Mouse (Mus musculus) erythroblast, embryonic 14.5 days (primary cell): Measurements from ENCODE around the gene Otos. TPM values are rescaled to one million over a fixed set of nuclear protein-coding genes. Genes with fewer than 3 reads are reported as not detected.

Experiments
- H3K27me3 ChIP-seq: 2 replicates; pipeline ENCODE4 v1.6.1; 2012; ENCODE audit warnings: inconsistent platforms; ENCODE audit not compliant: control insufficient read depth
- H3K36me3 ChIP-seq: 2 replicates; pipeline ENCODE4 v1.6.1; 2012; ENCODE audit warnings: mild to moderate bottlenecking, inconsistent platforms; ENCODE audit not compliant: control insufficient read depth
- H3K4me1 ChIP-seq: 2 replicates; pipeline ENCODE4 v1.6.1; 2012; ENCODE audit warnings: inconsistent platforms; ENCODE audit not compliant: control insufficient read depth
- H3K4me3 ChIP-seq: replicated peaks from 2 replicates; pipeline ENCODE3; 2012; ENCODE audit warnings: moderate library complexity, mild to moderate bottlenecking, inconsistent platforms
- H3K9me3 ChIP-seq: 2 replicates; pipeline ENCODE4 v1.6.1; 2012; ENCODE audit warnings: low read length, inconsistent platforms, mixed read lengths; ENCODE audit not compliant: control insufficient read depth
- GATA1 ChIP-seq: IDR thresholded peaks from 2 replicates; pipeline ENCODE4 v1.6.1; 2012; ENCODE audit warnings: low read length, inconsistent platforms, mixed read lengths
- TAL1 ChIP-seq: IDR thresholded peaks from 3 replicates; pipeline ENCODE4 v1.6.1; 2012; ENCODE audit warnings: low read length, inconsistent platforms, mixed read lengths
- polyA plus RNA-seq: library from polyadenylated mRNA; stranded (reverse); fragments of >175 nt; gene quantifications from 2 replicates; pipeline ENCODE4 v1.2.3, GENCODE M21; 2012

Otos gene
- polyA plus RNA-seq, 1 experiment, result 0.07 TPM

DNA sequence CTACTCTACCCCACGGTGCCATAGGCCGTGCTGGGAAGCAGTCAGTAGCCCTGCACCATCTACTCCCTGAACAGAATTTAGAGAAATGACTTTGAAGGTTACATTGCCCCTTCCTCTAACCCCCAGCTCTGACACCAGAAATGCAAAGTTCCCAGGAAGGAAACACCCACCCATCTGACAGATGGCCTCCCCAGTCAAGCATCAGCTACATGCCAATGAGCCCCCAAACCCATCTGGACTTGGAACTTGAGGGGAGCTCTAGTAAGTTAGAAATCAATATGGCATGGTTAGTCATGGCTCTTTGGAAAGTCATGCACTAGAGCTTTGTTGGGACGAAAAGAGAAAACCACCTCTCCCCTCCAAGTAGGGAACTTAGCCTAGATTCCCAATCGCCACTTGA lies 9.9 kb downstream of the Otos start:
- Histone ChIP-seq H3K36me3 (peaks cover 43% of the 10 kb centered on the region), H3K9me3 (no peaks in the 10 kb centered on the region), H3K4me1 (peaks cover 26% of the 10 kb centered on the region), H3K4me3 (no peak overlapping the region), H3K27me3 (no peaks in the 10 kb centered on the region)
- TF ChIP-seq TAL1, result no peak
- TF ChIP-seq GATA1, result no peak

DNA sequence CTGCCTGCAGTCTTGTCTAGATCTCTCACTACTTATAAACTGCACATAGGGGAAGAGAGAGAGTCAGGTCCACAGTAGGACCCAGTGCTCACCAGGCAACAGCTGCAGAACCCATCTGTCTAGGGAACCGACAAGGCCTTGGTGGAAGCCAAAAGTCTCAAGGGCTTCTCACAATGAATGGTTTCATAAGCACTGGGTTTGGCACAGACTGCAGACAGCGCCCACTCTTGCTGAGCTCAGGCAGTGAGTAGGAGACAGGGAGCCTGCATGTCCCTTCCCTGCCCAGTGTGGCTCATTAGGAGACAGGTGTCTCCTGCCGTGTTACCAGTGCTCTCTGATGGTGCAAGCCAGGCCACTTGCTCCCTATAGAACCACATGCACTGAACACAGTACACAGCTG lies 10.5 kb downstream of the Otos start:
- TF ChIP-seq TAL1 (no peak), GATA1 (no peak)
- peaks cover 43% of the 10 kb centered on the region for H3K36me3 ChIP-seq

GRCm38 (mm10) chr1:92637501-92638172 lies 11.0 kb downstream of the Otos start:
- H3K36me3 ChIP-seq, result peaks cover 43% of the 10 kb centered on the region
- H3K4me3 ChIP-seq, result no peak overlapping the region
- peaks cover 24% of the 10 kb centered on the region for H3K4me1 ChIP-seq
- no peaks in the 10 kb centered on the region for H3K9me3 ChIP-seq
- TF ChIP-seq GATA1, result no peak
- no peak for TF ChIP-seq TAL1
- H3K27me3 ChIP-seq, result no peaks in the 10 kb centered on the region

More for the DNA sequence above, 10.5 kb downstream of the Otos start:
- Histone ChIP-seq H3K4me3 (no peak overlapping the region), H3K4me1 (peaks cover 24% of the 10 kb centered on the region), H3K9me3 (no peaks in the 10 kb centered on the region), H3K27me3 (no peaks in the 10 kb centered on the region)

DNA sequence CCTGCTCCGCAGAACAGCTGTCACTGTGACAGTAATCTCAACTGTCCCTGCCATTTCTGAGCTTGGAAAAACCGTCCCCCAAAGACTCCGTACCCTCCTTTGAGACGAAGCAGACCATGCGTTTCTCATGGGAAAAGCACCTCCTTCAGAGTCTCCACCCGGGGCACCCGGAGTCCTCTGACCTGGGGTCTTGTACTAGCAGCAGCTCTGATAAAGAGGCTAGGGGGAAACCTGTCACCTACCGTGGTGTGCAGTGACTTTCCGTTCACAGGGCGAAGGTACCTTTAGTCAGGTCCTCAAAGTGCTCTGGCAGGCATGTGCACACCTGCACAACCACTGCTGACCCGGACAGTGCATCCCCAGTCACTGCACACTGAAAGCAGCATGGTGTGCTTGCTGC lies 12.0 kb downstream of the Otos start:
- no peak for TF ChIP-seq GATA1
- no peak for TF ChIP-seq TAL1
- Histone ChIP-seq H3K4me3 (no peak overlapping the region), H3K9me3 (no peaks in the 10 kb centered on the region), H3K4me1 (peaks cover 18% of the 10 kb centered on the region), H3K36me3 (peaks cover 43% of the 10 kb centered on the region), H3K27me3 (no peaks in the 10 kb centered on the region)

DNA sequence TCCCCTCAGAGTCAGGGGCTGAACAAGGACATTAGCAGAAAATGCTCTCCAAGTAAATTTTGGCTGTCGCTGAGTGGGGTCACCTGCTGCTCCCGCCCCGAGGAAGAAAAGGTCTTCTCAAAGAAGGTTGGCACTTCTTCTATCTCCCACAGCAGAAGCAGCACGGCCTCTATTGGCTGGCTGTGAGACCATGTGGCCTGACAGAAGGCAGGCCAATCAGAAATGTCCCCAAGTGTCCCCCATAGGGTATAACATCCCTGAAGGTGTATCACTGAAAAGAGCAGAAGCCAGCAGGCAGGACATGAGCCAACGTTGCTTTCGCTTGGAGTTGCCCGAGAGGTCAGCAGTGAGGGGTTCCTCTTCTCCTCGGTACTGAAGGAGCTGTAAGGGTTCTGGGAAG lies 12.6 kb downstream of the Otos start:
- Histone ChIP-seq H3K27me3 (no peaks in the 10 kb centered on the region), H3K36me3 (peaks cover 43% of the 10 kb centered on the region), H3K4me1 (peaks cover 12% of the 10 kb centered on the region), H3K9me3 (no peaks in the 10 kb centered on the region), H3K4me3 (no peak overlapping the region)
- no peak for TF ChIP-seq GATA1
- no peak for TF ChIP-seq TAL1

DNA sequence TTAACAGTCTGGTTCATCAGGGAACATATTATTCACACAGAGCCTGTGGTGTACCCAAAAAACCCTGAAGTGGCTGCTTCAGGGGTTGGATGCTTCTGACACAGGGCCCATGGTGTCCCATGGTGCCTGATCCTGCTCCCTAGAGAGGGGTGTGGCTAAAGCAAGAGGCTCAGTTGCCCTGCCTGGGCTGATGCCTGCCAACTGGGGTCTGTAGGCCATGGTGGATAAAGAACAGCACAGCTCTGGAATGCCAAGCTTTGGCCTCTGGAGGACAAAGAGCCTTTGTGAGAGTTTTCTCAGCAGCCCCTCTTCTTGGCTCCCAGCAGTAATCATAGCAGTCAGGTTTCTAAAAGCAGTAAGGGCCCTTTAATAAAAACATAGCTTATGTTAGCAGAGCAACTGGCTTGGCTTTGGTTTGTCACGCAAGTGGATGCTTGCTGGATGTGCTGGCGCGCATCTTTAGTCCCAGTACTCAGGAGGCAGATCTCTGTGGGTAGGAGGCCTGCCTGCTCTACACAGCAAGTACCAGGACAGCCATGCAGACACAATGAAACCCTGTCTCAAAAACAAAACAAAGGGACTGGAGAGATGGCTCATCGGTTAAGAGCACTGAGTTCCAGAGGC lies 13.6 kb downstream of the Otos start:
- Histone ChIP-seq H3K27me3 (no peaks in the 10 kb centered on the region), H3K4me3 (no peak overlapping the region), H3K9me3 (no peaks in the 10 kb centered on the region), H3K36me3 (peaks cover 43% of the 10 kb centered on the region), H3K4me1 (peaks cover 3% of the 10 kb centered on the region)
- TF ChIP-seq TAL1 (no peak), GATA1 (no peak)

- Histone ChIP-seq H3K9me3 (no peaks in the 10 kb centered on the region), H3K4me3 (no peak overlapping the region), H3K4me1 (no peaks in the 10 kb centered on the region), H3K27me3 (no peaks in the 10 kb centered on the region), H3K36me3 (peaks cover 40% of the 10 kb centered on the region)
- no peak for TF ChIP-seq TAL1
- no peak for TF ChIP-seq GATA1
Measured at GRCm38 (mm10) chr1:92634569-92634968, 14.1 kb downstream of the Otos start.

DNA sequence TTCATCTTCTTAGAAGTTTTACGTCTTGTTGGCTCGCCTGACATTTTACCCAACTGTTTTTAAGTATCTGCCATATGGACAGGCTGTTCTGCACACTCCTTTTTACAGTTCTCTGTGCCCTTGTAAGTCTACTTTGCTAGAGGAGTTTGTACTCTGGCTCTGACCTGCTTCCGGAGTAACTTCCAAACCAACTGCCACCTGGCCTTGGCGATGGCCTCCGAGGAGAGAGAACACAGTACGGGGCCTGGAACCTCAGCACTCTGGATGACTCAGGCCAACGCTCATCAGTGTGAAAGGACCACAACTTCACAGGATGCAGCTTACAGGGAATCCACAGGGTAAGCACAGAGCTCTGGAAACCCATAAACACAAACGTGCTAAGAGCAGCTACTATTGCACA lies 14.9 kb downstream of the Otos start:
- Histone ChIP-seq H3K27me3 (no peaks in the 10 kb centered on the region), H3K4me3 (no peak overlapping the region), H3K36me3 (peaks cover 32% of the 10 kb centered on the region), H3K4me1 (no peaks in the 10 kb centered on the region), H3K9me3 (no peaks in the 10 kb centered on the region)
- TF ChIP-seq GATA1 (no peak), TAL1 (no peak)

- no peaks in the 10 kb centered on the region for H3K9me3 ChIP-seq
- TF ChIP-seq GATA1, result no peak
- TF ChIP-seq TAL1, result no peak
- H3K36me3 ChIP-seq, result peaks cover 24% of the 10 kb centered on the region
- H3K4me3 ChIP-seq, result no peak overlapping the region
- H3K4me1 ChIP-seq, result no peaks in the 10 kb centered on the region
- H3K27me3 ChIP-seq, result no peaks in the 10 kb centered on the region
Measured at GRCm38 (mm10) chr1:92632948-92633347, 15.7 kb downstream of the Otos start.
